Mouse (Mus musculus): ENCODE results near the gene Thra.

DNA sequence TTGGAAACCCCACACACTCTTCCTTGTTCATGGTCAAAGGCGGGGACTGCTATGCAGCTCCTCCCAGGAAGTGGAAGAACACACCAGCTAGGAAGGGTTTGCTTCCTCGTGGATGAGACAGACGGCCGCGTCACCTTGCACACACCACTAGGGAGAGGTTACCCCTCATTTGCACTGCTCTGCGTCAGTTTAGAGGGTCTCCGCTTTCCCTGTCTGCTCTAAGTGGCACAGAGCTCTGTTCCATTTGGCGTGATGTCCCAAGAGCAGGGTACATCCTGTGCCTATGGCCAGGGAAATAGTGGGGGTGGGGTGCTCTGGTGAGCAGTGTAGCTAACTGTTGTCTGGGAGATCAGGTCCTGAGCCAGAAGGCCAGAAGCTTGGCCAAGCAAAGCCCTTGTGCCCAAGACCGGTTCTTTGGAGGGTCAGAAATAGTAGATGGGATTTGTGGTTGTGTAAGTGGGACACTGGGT is 13.7 kb downstream of the Thra start:
- no peak for TF ChIP-seq CTCF (IDR thresholded peaks at IDR 0.05; ENCODE audit: borderline replicate concordance, insufficient read depth, low read length)
- no peak for TF ChIP-seq POLR2A (IDR thresholded peaks at IDR 0.05; ENCODE audit: low read depth, low read length)
